Mouse (Mus musculus) frontal cortex, postnatal 14 days (tissue): ENCODE measurements around the gene Ces1b.

Source experiments
- DNase-seq, 2 experiments: peaks; one replicate each; pipeline ENCODE4 v3.0.0; 2022; ENCODE audit warnings: low spot score in 2 of 2

The Ces1b gene

DNA sequence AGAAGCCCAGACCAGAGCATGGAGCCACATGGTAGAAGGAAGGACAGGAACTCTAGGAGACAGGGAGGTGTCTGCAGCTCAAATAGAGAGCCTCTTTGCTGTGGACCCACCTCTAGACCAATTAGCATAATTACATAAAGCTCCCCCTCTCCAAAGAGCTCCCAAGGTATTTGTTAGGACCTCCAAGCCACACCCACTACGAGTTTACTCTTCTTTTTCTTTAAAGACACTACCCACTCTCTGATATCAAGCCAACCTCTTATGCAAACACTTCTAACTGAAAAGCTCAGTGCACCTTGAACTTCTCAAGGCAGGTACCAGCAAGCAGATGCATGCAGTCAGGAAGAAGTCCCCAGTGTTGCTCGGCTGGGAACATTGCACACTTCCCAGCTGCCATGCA is at the start of gene Ces1b:
Gene Ces1b, minus strand, starts transcription at position 131 of the 400 bp plus-strand sequence.
- DNase-seq = no peak

DNA sequence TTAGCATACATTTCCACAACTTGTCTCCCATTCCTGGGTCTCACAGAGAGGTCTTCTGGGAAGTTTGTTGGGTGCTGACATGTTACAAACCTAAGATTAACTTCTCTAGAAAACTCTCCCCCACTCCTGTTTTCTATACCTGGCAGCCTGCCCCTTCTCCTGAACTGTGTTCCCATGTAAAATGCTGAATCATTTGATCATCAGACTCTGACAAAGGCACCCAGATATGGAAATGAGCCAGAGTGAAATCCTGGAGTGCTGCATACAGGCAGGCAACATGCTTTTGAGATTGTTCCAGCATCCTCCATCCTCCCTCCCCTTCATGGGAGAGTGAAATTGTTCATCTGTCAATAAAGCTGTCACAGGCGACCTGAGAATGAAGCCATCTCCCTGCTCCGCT is 46.7 kb upstream of the Ces1b start:
- no peak for DNase-seq

DNA sequence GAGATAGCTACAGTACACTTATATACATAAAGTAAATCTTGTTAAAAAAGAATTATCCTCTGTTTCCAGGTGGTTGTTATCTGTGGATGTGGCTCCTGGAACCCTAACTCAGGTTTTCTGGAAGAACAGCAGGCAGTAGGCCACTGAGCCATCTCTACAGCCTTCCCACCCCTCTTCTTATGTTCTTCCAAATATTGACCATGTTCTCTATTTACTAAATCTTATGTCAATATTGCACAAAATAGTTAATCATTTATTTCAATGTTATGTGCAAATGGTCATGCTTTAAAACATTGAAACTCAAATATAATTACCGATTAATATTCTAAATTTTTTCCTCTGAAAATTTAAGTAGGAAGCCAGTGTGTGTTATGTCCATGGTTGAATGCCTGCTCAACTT is 42.2 kb upstream of the Ces1b start:
- no peak for DNase-seq

DNA sequence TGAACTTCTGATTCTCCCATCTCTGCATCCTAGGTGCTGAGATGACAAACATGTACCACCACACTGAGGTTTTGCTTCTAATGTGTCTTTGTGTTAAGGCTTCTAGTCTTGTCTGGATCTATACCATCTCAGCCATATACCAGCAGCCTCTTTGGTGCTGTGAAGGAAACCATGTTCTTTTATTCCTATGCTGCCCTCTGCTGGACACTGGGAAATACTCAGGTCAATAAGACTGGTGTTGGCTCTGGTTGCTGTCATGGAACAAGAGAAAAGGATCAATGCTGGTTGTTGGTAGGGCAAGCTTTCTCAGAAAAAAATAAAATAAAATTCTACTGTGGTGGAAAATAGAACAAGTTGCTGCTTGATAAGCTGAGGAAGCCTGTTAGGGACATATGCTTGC is 15.6 kb upstream of the Ces1b start:
- DNase-seq = peak in 1 of 2 experiments; percentile 14

DNA sequence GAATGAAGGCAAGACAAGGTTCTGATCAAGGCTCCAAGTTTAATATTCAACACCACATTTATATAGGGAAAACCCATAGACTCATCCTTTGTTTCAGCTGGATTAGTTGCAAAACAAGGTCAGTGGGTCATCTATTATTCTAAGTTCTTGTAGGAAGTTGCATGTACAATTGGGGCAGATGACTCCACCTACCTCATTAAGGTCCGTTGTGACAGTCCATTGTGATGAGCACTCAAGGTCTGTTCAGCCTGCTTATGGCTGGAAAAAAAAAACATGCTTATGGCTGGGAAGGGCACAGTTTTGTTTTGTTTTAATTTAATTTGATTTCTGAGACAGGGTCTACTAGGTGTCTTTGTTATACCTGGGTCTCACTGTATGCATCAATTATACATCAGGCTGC is 11.5 kb upstream of the Ces1b start:
- DNase-seq = no peak

DNA sequence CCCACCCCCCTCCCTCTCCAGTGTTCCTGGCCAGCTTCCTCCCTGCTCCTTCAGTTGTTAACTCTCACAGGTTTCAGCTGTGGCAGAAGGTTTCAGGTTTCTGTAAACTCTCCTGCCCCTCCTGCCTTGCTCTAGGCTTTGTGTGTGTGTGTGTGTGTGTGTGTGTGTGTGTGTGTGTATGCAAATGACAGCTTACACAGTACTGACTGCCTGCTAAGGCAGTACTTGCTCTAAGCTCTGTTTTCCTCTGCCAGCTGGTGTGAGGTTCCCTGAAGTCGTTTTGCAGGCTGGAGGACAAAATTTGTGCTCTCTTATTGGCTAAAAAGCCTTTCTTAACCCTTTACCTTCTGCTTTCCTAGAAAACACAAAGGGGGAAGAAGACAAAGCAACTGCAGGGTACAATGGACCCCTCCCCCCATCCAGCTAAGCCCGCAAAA is 8.9 kb upstream of the Ces1b start:
- no peak for DNase-seq

DNA sequence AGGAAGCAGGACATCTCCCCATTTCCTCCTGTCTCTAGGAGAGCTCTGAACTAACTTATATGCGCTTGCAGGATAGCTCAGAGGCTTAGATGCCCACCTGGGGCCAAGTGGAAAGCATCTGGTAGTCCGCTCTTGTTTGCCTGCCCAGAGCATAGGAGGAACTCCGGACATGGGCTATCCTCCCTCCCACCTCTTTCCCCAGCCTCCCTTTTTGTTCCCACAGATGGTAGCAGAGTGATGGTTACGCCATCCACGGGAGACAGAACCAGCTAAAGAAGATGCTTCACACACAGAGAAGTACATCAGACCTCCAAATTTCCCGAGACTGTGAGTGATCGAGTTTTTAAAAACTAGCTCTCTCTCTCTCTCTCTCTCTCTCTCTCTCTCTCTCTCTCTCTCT is 8.4 kb upstream of the Ces1b start:
- no peak for DNase-seq

DNA sequence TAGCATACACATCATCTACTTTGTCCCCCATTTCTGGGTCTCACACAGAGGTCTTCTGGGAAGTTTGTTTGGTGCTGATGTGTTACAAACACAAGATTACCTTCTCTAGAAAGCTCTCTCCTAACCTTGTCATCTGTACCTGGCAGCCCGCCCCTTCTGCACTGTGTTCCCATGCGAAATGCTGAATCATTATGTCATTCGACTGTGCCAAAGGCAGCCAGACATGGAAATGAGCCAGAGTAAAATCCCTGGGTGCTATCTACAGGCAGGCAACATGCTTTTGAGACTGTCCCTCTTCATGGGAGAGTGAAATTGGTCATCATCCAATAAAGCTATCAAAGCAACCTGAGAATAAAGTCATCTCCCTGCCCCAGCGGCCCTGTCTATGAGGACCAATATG is 4.6 kb downstream of the Ces1b start:
- DNase-seq = no peak

DNA sequence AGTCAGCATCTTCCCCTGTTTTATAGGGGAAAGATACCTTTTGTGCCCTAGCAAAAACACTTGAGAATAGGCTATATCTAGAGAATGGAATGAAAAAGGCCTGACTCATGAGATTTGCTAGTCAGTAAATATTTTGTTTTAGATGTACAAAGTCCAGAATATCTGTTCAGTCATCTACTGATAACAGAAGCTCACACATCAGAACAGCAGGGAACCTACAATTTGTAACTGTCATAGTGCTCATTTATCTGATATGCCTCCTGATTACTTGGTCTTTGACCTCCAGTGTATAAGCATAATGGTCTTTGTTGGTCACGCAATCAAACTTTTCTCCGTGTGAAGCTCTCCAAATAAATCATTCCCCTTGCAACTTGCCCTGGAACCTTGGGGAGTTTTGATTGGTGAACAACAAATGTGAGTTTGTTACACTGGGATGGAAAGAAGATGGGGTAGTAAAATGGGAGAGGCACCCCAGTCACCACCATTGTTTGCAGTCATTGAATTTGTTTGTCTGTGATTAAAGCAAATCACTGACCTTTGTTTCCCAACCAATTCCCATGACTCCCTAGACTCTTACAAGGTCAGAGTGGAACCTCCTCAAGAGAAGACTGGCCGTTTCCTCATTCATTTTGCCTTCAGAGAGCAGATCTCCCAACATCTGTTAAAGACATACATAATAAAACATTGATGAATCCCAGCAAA is 16.2 kb downstream of the Ces1b start:
- DNase-seq = no peak

DNA sequence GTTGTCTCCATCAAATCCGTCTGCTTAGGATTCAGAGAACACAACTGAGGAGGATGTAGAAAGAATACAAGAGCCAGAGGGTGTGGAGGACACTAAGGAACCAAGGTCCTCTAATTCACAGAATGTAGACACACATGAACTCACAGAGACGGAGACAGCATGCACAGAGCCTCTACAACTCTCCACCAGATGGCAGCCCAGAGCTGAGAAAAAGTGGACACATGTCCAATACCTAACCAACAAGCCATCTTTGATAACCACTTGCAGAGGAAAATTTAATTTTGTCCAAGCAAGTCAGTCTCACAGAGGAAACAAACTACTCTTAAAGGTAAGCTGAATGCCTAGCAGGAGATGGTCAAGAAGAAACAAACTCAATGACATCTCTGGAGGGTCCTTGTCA is 20.6 kb downstream of the Ces1b start:
- peak in 1 of 2 experiments; percentile 47 for DNase-seq

DNA sequence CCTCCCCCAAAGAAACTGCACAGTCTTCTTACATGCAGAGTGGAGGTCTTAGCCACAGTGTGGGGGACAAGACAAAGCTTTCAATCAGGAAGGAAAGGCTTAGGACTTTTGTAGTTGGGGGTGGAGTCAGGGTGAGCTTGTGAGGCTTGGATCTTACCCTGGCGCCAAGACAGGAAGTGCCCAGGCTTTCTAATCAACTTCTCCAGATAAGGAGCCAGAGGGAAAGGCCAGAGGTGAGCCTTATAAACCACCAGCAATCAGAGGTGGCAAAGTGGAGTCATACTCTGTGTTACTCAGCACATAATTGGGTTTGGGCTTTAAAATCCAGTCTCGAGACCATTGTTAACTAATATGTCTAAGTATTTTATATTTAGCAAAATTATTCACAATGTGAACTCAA is 24.6 kb downstream of the Ces1b start:
- DNase-seq = no peak

DNA sequence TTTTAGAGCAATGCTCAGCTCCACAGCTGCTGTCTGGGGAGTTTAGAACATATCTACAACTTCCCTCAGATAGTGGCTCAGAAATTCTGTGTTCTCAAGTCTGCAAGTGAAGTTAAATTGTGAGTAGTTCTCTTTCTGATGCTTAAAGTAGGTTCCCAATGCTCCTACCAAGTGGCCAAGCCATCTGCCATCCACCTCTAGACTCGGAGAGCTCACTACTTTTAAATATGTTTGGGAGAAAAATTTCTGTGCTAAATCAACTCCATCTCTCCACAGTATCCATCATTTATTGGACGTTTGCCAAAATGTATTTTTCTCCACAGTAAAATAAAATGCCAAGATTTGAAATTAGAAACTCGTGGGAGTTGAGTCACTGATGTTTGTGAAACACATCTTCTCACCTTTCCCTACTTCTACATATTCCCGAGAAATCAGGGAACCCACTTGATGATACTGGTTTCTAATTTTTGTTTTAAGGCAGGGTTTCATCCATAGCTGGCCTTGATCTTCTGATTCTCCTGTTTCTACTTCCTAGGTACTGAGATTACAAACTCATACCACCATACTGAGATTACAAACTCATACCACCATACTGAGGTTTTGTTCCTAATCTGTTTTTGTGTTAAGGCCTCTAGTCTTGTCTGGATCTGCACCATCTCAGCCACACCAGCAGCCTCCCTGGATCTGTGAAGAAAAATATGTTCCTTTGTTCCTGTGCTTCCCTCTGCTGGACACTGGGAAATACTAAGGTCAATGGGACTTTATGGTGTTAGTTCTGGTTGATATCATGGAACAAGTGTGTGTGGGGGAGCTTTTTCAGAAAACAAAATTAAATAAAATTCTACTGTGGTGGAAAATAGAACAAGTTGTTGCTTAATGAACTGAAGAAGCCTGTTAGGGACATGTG is 31.1 kb downstream of the Ces1b start:
- peak in 1 of 2 experiments; percentile 8 for DNase-seq

DNA sequence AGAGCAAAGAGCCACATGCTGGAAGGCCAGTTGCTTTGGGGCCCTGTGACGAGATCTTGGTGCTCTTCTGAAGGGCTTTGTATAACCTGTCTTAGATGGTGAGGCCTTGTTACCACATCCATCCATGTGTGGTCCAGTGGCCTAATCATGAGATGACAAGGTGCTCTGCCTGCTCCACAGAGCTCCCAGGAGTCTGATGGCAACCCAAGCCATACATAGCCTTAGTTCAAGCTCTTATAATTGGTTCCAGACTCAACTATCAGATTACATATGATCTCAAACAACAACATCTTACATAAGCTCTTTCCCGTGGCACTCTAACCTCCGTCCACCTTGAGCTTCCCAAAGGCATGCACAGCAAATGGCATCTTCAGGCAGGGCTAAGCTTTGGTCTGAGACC is 31.7 kb downstream of the Ces1b start, which contains the start of gene Ces1a:
Gene Ces1a, minus strand, starts transcription at position 101 of the 400 bp plus-strand sequence.
- DNase-seq = no peak

DNA sequence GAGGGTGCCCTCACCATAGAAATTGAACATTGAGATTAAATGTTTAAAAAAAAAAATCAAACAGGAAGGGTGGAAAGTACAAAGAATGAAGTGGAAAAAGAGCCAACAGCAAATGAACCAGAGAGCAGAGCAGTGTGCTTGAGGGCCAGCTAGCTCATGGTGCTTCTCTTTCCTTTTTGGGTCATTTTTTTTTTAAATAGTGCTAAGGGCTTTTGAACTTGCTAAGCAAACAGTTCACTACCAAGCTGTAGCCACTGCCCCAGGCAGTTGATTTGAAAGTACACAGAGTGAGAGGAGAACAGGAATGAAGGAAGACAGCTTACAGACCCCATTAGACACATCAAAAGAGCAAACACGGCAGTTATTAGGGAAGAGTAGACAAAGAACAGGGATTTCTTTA is 36.7 kb downstream of the Ces1b start:
- DNase-seq = no peak

DNA sequence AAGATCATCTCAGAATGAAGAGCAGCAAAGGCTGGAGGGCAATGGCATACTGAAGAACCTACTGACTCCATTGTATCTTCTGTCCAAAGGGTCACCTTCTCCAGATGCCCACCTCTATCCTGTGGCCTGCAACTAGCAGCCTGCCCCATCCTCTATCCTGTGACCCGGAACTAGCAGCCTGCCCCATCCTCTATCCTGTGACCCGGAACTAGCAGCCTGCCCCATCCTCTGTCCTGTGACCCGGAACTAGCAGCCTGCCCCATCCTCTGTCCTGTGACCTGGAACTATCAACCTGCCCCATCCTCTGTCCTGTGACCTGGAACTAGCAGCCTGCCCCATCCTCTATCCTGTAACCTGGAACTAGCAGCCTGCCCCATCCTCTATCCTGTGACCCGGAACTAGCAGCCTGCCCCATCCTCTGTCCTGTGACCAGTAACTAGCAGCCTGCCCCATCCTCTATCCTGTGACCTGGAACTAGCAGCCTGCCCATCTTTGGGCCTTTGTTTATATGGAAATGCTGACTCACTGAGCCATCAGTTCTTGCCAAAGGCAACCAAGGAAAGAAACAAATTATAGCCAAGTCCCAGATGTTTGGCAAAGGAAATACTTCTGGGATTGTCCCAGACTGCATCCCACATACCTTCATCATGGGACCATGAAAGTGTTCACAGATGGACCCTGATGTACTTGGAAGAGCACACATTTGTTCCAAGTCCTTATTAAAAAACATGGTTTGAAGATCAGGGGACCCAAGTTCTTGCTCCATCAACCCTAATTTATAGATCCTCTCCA is 38.8 kb downstream of the Ces1b start:
- no peak for DNase-seq

DNA sequence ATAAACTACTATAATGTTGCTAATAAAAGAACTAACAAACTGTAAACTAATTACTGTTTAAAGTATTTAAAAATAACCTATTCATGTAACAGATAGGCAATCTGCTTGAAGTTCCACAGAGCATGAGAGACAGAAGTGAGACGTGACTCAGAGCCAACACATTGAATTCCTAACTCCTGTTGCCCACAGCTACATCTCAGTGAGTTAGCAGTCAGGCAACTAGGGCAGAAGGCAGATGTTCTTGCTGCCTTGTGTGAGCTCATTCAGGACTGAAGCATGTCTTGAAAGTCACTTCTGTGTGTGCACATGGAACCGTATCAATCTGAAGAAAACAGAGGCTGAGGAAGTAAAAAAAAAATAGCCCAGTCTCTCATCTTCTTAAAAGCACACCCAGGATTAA is 39.6 kb downstream of the Ces1b start:
- no peak for DNase-seq

DNA sequence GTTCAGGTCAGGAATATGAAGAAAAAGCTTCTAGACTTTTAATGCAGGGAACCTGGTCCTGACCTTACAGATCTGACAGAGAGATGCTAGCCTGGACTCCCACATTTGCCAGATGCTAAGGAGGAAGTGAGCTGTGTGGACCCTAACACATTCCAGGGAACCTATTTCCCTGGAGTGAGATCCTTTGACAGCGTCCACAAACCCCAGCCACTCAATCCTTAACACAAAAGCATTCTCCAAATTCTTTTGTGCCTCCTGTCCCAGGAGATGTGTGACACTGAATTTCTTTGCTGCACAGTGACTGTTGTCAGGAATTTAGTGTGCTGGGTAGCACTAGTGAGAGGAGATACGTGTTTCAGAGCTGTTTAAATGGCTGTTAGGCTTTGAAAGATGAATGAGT is 41.0 kb downstream of the Ces1b start:
- DNase-seq = no peak

DNA sequence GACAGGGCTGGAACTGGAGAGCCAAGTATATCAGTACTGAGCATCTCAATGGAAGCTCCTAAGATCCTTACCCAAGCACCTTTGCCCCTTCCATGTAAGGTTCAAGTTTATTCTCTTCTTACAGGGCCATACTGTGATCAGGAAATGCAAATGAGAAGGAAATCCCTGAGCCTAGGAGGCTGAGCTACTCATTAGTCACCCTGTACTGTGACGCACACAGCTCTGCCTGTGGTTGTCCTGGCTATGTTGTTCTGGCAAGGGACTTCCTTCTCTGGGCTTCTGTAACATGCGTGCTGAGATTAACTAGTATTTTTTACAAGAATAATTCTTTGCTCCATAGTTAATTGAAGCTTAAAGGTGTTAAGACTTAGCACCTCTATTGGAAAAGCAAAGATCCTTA is 49.2 kb downstream of the Ces1b start:
- DNase-seq = no peak

DNA sequence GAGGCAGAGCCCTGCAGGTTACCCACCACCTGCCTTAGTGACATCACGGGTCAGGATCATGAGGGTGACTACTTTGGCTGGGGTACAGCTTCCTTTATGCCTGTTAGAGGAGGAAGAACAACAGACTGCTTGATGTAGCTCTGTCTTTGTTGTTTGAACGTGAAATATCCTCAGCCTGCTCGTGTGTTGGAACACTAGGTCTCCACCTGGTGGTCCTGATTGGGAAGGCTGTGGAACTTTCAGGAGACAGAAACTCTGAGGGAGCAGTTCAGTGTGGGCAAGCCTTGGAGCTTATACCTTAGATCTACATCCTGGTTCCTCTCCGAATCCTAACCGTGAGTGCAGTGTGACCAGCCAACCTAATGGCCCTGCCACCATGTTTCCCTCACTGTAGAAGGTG is 58.1 kb downstream of the Ces1b start:
- DNase-seq = no peak

DNA sequence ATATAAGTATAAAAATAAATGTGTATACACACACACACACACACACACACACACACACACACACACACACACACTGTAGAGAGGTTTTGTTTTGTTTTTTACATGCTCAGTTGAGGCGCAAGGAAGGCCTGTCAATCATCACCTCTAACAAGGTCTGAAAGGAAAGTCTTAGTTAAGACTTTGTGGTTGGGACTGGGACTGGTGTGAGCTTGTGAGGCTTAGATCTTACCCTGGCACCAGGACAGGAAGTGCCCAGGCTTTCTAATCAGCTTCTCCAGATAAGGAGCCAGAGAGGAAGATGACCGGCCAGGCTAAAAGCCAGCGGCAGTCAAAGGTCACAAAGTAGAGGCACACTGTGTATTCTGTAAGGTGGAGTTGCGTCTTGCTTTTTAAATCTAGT is 65.5 kb downstream of the Ces1b start:
- DNase-seq = no peak

DNA sequence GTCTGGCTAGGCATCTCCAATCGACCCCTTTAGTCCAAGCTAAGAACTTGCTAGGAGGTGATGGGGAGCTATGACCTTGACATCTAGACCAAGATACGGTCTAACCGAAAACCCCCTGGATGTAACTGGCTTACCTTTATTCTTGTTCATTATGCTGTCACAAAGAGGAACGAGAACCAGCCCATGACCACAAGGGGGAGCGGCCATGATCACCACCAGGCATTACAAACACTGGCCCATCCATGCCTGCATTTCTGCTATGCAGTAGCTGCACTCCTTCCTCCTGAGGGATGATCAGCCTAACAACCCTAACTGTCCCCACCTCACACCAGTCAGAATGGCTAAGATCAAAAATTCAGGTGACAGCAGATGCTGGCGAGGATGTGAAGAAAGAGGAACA is 67.6 kb downstream of the Ces1b start:
- DNase-seq = no peak

DNA sequence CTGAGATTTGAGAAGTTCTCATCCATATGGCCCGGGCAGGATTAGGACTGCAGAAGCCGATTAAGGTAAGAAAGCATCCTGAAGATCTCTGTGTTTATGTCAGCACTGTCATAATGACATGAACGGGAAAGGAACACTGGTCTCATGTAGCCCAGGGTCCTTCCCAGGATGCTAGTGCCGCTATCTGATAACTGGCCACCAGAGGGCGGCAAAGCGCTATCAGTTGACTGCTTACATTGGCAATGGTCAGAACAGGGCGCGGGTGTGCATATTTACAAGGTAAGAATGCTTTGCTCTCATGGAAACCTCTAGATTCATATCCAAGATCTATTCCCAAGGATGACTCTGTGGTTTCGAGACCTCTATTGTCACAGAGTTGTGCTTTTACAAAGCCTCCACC is 68.4 kb downstream of the Ces1b start:
- peak; percentile 63 to 88 for DNase-seq
